Comparison of ENCODE assay signal across 37 mouse cellular contexts in genomic region chr16:32462950-32463349, GRCm38 (mm10). TPM values are rescaled to one million over a fixed set of nuclear protein-coding genes. Genes with fewer than 3 reads are reported as not detected.
DNase-seq lines count a peak whose midpoint lies in the region; ATAC-seq and TF ChIP-seq lines count a peak whose summit lies in the region.
"Had no signal": no experiment of that assay in that cellular context is flagged by ENCODE, and none has a peak within 500 bp of the region (broad histone marks: within the 10 kb centered on the region; RNA-seq: fewer than 3 reads in every experiment).

No protein-coding gene starts in this region.

- no peak for ATAC-seq in heart, embryonic 15.5 days (replicated peaks; ENCODE audit: insufficient number of reproducible peaks, insufficient read depth, low FRiP score, low read depth)
- ATAC-seq in intestine, embryonic 16.5 days: peak; percentile 45
- ATAC-seq in stomach, embryonic 16.5 days (ENCODE audit: insufficient read depth, low FRiP score): no peak
- ATAC-seq: forebrain, embryonic 15.5 days; inflammation-experienced regulatory T-cells, adult 6 months; midbrain, embryonic 15.5 days; Patski had no signal

- TF ChIP-seq CTCF in cerebellum, adult 2 months (IDR thresholded peaks at IDR 0.05; ENCODE audit: borderline replicate concordance, insufficient read depth, low read depth, low read length): no peak

- peaks cover 11% of the 10 kb centered on the region for H3K4me1 ChIP-seq in heart, embryonic 10.5 days
- peaks cover 12% of the 10 kb centered on the region for H3K4me1 ChIP-seq in heart, embryonic 15.5 days (replicated peaks)
- H3K4me1 ChIP-seq in intestine, embryonic 16.5 days (ENCODE audit: control insufficient read depth, insufficient read depth, low read length): peaks cover 4% of the 10 kb centered on the region
- no peaks in the 10 kb centered on the region; the same call in 1 of the 2 replicates for H3K4me1 ChIP-seq in stomach, embryonic 16.5 days (ENCODE audit: control insufficient read depth, insufficient read depth, low read length)
- no peaks in the 10 kb centered on the region; the same call in 1 of the 2 replicates for H3K4me1 ChIP-seq in cerebellum, adult 2 months (ENCODE audit: control insufficient read depth, insufficient read depth, low read length)
- H3K4me1 ChIP-seq: forebrain, embryonic 10.5 days; forebrain, embryonic 15.5 days; hindbrain, embryonic 15.5 days; limb, embryonic 12.5 days; lung, embryonic 15.5 days; midbrain, embryonic 10.5 days; midbrain, embryonic 15.5 days; neural tube, embryonic 12.5 days had no signal

- 91% methylated on average over 16 of the region's 16 CpGs for WGBS in heart, embryonic 10.5 days
- WGBS in heart, embryonic 15.5 days: 83% methylated on average over 16 of the region's 16 CpGs
- 86% methylated on average over 16 of the region's 16 CpGs for WGBS in intestine, embryonic 16.5 days
- 93% methylated on average over 16 of the region's 16 CpGs for WGBS in stomach, embryonic 16.5 days
- 93% methylated on average over 16 of the region's 16 CpGs for WGBS in cerebellum, adult 2 months

- no peak overlapping the region for H3K4me2 ChIP-seq in heart, embryonic 15.5 days
- no peak overlapping the region for H3K4me2 ChIP-seq in intestine, embryonic 16.5 days (ENCODE audit: low read depth, low read length)
- no peak overlapping the region for H3K4me2 ChIP-seq in stomach, embryonic 16.5 days (ENCODE audit: low read depth, low read length)
- H3K4me2 ChIP-seq: embryonic facial prominence, embryonic 13.5 days; forebrain, embryonic 15.5 days; hindbrain, embryonic 15.5 days; limb, embryonic 12.5 days; liver, embryonic 15.5 days; lung, embryonic 15.5 days; midbrain, embryonic 15.5 days; neural tube, embryonic 12.5 days had no signal

- no peaks in the 10 kb centered on the region for H3K9me3 ChIP-seq in heart, embryonic 10.5 days
- no peaks in the 10 kb centered on the region for H3K9me3 ChIP-seq in heart, embryonic 15.5 days (replicated peaks)
- H3K9me3 ChIP-seq in intestine, embryonic 16.5 days (ENCODE audit: control insufficient read depth, low read length): no peaks in the 10 kb centered on the region
- H3K9me3 ChIP-seq in stomach, embryonic 16.5 days (replicated peaks; ENCODE audit: control insufficient read depth, low read length): no peaks in the 10 kb centered on the region
- H3K9me3 ChIP-seq: embryonic facial prominence, embryonic 13.5 days; forebrain, embryonic 10.5 days; forebrain, embryonic 15.5 days; hindbrain, embryonic 15.5 days; limb, embryonic 12.5 days; liver, embryonic 15.5 days; lung, embryonic 15.5 days; midbrain, embryonic 10.5 days; midbrain, embryonic 15.5 days; neural tube, embryonic 12.5 days had no signal

- TF ChIP-seq POLR2A in cerebellum, adult 2 months (IDR thresholded peaks at IDR 0.05; ENCODE audit: borderline replicate concordance, insufficient read depth, low read length): no peak

- peak overlapping the region; percentile 81 for H3K27ac ChIP-seq in heart, embryonic 10.5 days
- H3K27ac ChIP-seq in heart, embryonic 15.5 days: peak overlapping the region; percentile 77
- peak overlapping the region; percentile 76 for H3K27ac ChIP-seq in intestine, embryonic 16.5 days (ENCODE audit: low read length)
- peak overlapping the region; percentile 43; the same call in 1 of the 2 replicates for H3K27ac ChIP-seq in stomach, embryonic 16.5 days (ENCODE audit: low read length)
- no peak overlapping the region for H3K27ac ChIP-seq in cerebellum, adult 2 months (ENCODE audit: insufficient read depth, low read length)
- H3K27ac ChIP-seq: embryonic facial prominence, embryonic 13.5 days; forebrain, embryonic 10.5 days; forebrain, embryonic 15.5 days; hindbrain, embryonic 15.5 days; limb, embryonic 12.5 days; liver, embryonic 15.5 days; lung, embryonic 15.5 days; midbrain, embryonic 10.5 days; midbrain, embryonic 15.5 days; neural tube, embryonic 12.5 days had no signal

- peaks cover 35% of the 10 kb centered on the region for H3K36me3 ChIP-seq in heart, embryonic 10.5 days
- peaks cover 22% of the 10 kb centered on the region for H3K36me3 ChIP-seq in heart, embryonic 15.5 days
- H3K36me3 ChIP-seq in intestine, embryonic 16.5 days (ENCODE audit: control insufficient read depth, insufficient read depth, low read length): peaks cover 2% of the 10 kb centered on the region; the same call in 1 of the 2 replicates
- peaks cover 10% of the 10 kb centered on the region; the same call in 1 of the 2 replicates for H3K36me3 ChIP-seq in stomach, embryonic 16.5 days (ENCODE audit: control insufficient read depth, insufficient read depth, low read length)

- intact Hi-C loops in heart, postnatal 14 days (cut with DNase I): loop anchor here (10.0 kb wide), 1 partner anchor 188 kb away; the partner anchor contains the start of genes Rnf168 and Smco1

- H3K27me3 ChIP-seq in heart, embryonic 10.5 days (ENCODE audit: insufficient read depth, poor library complexity, severe bottlenecking): no peaks in the 10 kb centered on the region
- no peaks in the 10 kb centered on the region for H3K27me3 ChIP-seq in heart, embryonic 15.5 days
- H3K27me3 ChIP-seq in intestine, embryonic 16.5 days (replicated peaks; ENCODE audit: control insufficient read depth, insufficient read depth, low read length): no peaks in the 10 kb centered on the region
- H3K27me3 ChIP-seq in stomach, embryonic 16.5 days (ENCODE audit: control insufficient read depth, insufficient read depth, low read length): no peaks in the 10 kb centered on the region
- no peaks in the 10 kb centered on the region for H3K27me3 ChIP-seq in cerebellum, adult 2 months (ENCODE audit: control insufficient read depth, insufficient read depth, low read length)
- H3K27me3 ChIP-seq: embryonic facial prominence, embryonic 13.5 days; forebrain, embryonic 15.5 days; hindbrain, embryonic 15.5 days; limb, embryonic 12.5 days; liver, embryonic 15.5 days; lung, embryonic 15.5 days; midbrain, embryonic 15.5 days; neural tube, embryonic 12.5 days; Patski had no signal

- DNase-seq in heart, embryonic 10.5 days (ENCODE audit: low spot score): no peak
- no peak for DNase-seq in heart, postnatal 14 days
- DNase-seq in heart, adult 8-10 months (ENCODE audit: low spot score): no peak
- DNase-seq in cerebellum, adult 2 months: no peak
- DNase-seq in layer of hippocampus, adult 9-10 months (ENCODE audit: low spot score): no peak
- DNase-seq: adrenal gland, postnatal 10 days; cerebellum, adult 9-11 months; gastrocnemius, postnatal 25 days; kidney, adult 9 months; kidney, postnatal 10 days; right cerebral cortex, postnatal 4 days; thymus, postnatal 14 days had no signal

- no peak overlapping the region for H3K4me3 ChIP-seq in heart, embryonic 10.5 days
- no peak overlapping the region for H3K4me3 ChIP-seq in heart, embryonic 15.5 days
- no peak overlapping the region for H3K4me3 ChIP-seq in intestine, embryonic 16.5 days (ENCODE audit: low read length)
- H3K4me3 ChIP-seq in stomach, embryonic 16.5 days (replicated peaks; ENCODE audit: low read length): no peak overlapping the region
- no peak overlapping the region for H3K4me3 ChIP-seq in cerebellum, adult 2 months (replicated peaks; ENCODE audit: insufficient read depth, low read depth, low read length)
- H3K4me3 ChIP-seq: embryonic facial prominence, embryonic 13.5 days; forebrain, embryonic 10.5 days; forebrain, embryonic 15.5 days; hindbrain, embryonic 15.5 days; limb, embryonic 12.5 days; liver, embryonic 15.5 days; lung, embryonic 15.5 days; midbrain, embryonic 10.5 days; midbrain, embryonic 15.5 days; myocyte; neural tube, embryonic 12.5 days had no signal

- H3K9ac ChIP-seq in heart, embryonic 15.5 days: no peak overlapping the region
- no peak overlapping the region for H3K9ac ChIP-seq in intestine, embryonic 16.5 days (ENCODE audit: low read depth, low read length)
- no peak overlapping the region for H3K9ac ChIP-seq in stomach, embryonic 16.5 days (ENCODE audit: low read length)
- H3K9ac ChIP-seq: embryonic facial prominence, embryonic 13.5 days; forebrain, embryonic 15.5 days; hindbrain, embryonic 15.5 days; limb, embryonic 12.5 days; liver, embryonic 15.5 days; lung, embryonic 15.5 days; midbrain, embryonic 15.5 days; neural tube, embryonic 12.5 days had no signal

RNA-seq across cellular contexts. Expression of gene Slc51a, which starts 24.7 kb away (rescaled TPM):
- polyA plus RNA-seq in heart, embryonic 10.5 days (2016; fragmentation: Nextera tagmentation; extraction: Ambion mirVana): 4.2 and 5.1 TPM in 2 replicates
- total RNA-seq in heart, postnatal 14 days (2021): 1 to 10 TPM; 2.3 TPM
- polyA plus RNA-seq in heart, embryonic 15.5 days (2015; fragmentation: Nextera tagmentation; extraction: Ambion mirVana): 0.49 and 0.77 TPM in 2 replicates
- under 1 TPM; 0.19 to 0.40 (median 0.25) TPM for total RNA-seq in heart, adult 8-10 months (2022)
- 157 and 177 TPM in 2 replicates for polyA plus RNA-seq in intestine, embryonic 16.5 days (2015; fragmentation: Nextera tagmentation; extraction: Ambion mirVana)
- polyA plus RNA-seq in stomach, embryonic 16.5 days (2015; fragmentation: Nextera tagmentation; extraction: Ambion mirVana): 9.5 and 12.0 TPM in 2 replicates
- polyA plus RNA-seq in cerebellum, adult 2 months (2012; rRNA removed): 0.03 and 0.05 TPM in 2 replicates
- total RNA-seq: adrenal gland, postnatal 10 days; gastrocnemius, adult 18-20 months; gastrocnemius, postnatal 25 days; layer of hippocampus, postnatal 10 days; left cerebral cortex, adult 18-20 months; left cerebral cortex, postnatal 25 days; liver, adult 2 months had no signal
- polyA plus RNA-seq: frontal cortex, adult 2 months; inflammation-experienced regulatory T-cells, adult 6 months; urinary bladder, adult 2 months had no signal

RNA-seq across cellular contexts. Expression of gene Pcyt1a, which starts 32.2 kb away (rescaled TPM):
- polyA plus RNA-seq in heart, embryonic 10.5 days (2016; fragmentation: Nextera tagmentation; extraction: Ambion mirVana): 36.6 and 43.9 TPM in 2 replicates
- total RNA-seq in heart, postnatal 14 days (2021): 100 to 1,000 TPM; 106 to 108 TPM
- 38.1 and 44.3 TPM in 2 replicates for polyA plus RNA-seq in heart, embryonic 15.5 days (2015; fragmentation: Nextera tagmentation; extraction: Ambion mirVana)
- 100 to 1,000 TPM; 118 to 125 (median 123) TPM for total RNA-seq in heart, adult 8-10 months (2022)
- 79.9 and 83.0 TPM in 2 replicates for polyA plus RNA-seq in intestine, embryonic 16.5 days (2015; fragmentation: Nextera tagmentation; extraction: Ambion mirVana)
- polyA plus RNA-seq in stomach, embryonic 16.5 days (2015; fragmentation: Nextera tagmentation; extraction: Ambion mirVana): 42.0 and 54.3 TPM in 2 replicates
- 33.4 and 35.4 TPM in 2 replicates for polyA plus RNA-seq in cerebellum, adult 2 months (2012; rRNA removed)

RNA-seq across cellular contexts. Expression of gene Zdhhc19, which starts 33.1 kb away (rescaled TPM):
- polyA plus RNA-seq in heart, embryonic 10.5 days (2016; fragmentation: Nextera tagmentation; extraction: Ambion mirVana): not detected in 2 replicates
- total RNA-seq in heart, postnatal 14 days (2021): not detected
- not detected in 2 replicates for polyA plus RNA-seq in heart, embryonic 15.5 days (2015; fragmentation: Nextera tagmentation; extraction: Ambion mirVana)
- total RNA-seq in heart, adult 8-10 months (2022): not detected
- 2.1 and 3.0 TPM in 2 replicates for polyA plus RNA-seq in intestine, embryonic 16.5 days (2015; fragmentation: Nextera tagmentation; extraction: Ambion mirVana)
- 0.29 and 0.37 TPM in 2 replicates for polyA plus RNA-seq in stomach, embryonic 16.5 days (2015; fragmentation: Nextera tagmentation; extraction: Ambion mirVana)
- not detected in 2 replicates for polyA plus RNA-seq in cerebellum, adult 2 months (2012; rRNA removed)
- total RNA-seq: adrenal gland, postnatal 10 days; gastrocnemius, adult 18-20 months; gastrocnemius, postnatal 25 days; hematopoietic stem cell, adult 5-6 weeks; layer of hippocampus, postnatal 10 days; left cerebral cortex, adult 18-20 months; left cerebral cortex, postnatal 25 days; liver, adult 2 months; megakaryocyte progenitor cell, adult 5-6 weeks had no signal
- polyA plus RNA-seq: embryonic facial prominence, embryonic 13.5 days; forebrain, embryonic 10.5 days; forebrain, embryonic 15.5 days; frontal cortex, adult 2 months; limb, embryonic 12.5 days; liver, adult 2 months; liver, embryonic 15.5 days; lung, embryonic 15.5 days; midbrain, embryonic 10.5 days; midbrain, embryonic 15.5 days; myocyte; neural tube, embryonic 12.5 days; Patski; urinary bladder, adult 2 months had no signal

RNA-seq across cellular contexts. Expression of gene Tctex1d2, which starts 43.4 kb away (rescaled TPM):
- polyA plus RNA-seq in heart, embryonic 10.5 days (2016; fragmentation: Nextera tagmentation; extraction: Ambion mirVana): 28.9 and 29.5 TPM in 2 replicates
- total RNA-seq in heart, postnatal 14 days (2021): 1 to 10 TPM; 5.7 to 6.0 TPM
- polyA plus RNA-seq in heart, embryonic 15.5 days (2015; fragmentation: Nextera tagmentation; extraction: Ambion mirVana): 21.1 and 22.5 TPM in 2 replicates
- total RNA-seq in heart, adult 8-10 months (2022): 10 to 100 TPM in 1 of 4 experiments, 1 to 10 TPM in 3; 6.2 to 10.5 (median 8.3) TPM
- polyA plus RNA-seq in intestine, embryonic 16.5 days (2015; fragmentation: Nextera tagmentation; extraction: Ambion mirVana): 32.5 and 34.0 TPM in 2 replicates
- polyA plus RNA-seq in stomach, embryonic 16.5 days (2015; fragmentation: Nextera tagmentation; extraction: Ambion mirVana): 24.4 and 24.5 TPM in 2 replicates
- polyA plus RNA-seq in cerebellum, adult 2 months (2012; rRNA removed): 24.7 and 25.2 TPM in 2 replicates

Comparison
In these comparisons a context has a peak if more than half of its experiments do, and no peak if none do; other contexts are left out.
1. RNA of gene Slc51a, which starts 24.7 kb away (polyA plus RNA-seq): 157 to 177 TPM in intestine, embryonic 16.5 days; 9.5 to 12.0 TPM in stomach, embryonic 16.5 days, 4.2 to 5.1 TPM in heart, embryonic 10.5 days, 0.49 to 0.77 TPM in heart, embryonic 15.5 days and 0.03 to 0.05 TPM in cerebellum, adult 2 months; every median in the first group is over 10 times any median in the second.